Mouse (Mus musculus) embryonic facial prominence, embryonic 11.5 days (tissue): Measurements from ENCODE around the gene Zfp184. TPM values are rescaled to one million over a fixed set of nuclear protein-coding genes. Genes with fewer than 3 reads are reported as not detected.

Experiments
- ATAC-seq: fragments of 200-750 bp; cut with Nextera tagmentation; replicated peaks from 2 replicates; pipeline ENCODE4 v1.8.0; 2017; ENCODE audit warnings: low read depth; ENCODE audit not compliant: insufficient number of reproducible peaks, low FRiP score, low TSS enrichment
- DNase-seq: peaks from one replicate; pipeline ENCODE4 v3.0.0-alpha.2; 2015; ENCODE audit warnings: low spot score
- H3K27ac ChIP-seq: fragments of 300-500 bp; sonication (generic); replicated peaks from 2 replicates; pipeline ENCODE4 v1.5.1; 2014; ENCODE audit warnings: mild to moderate bottlenecking, low read depth, low read length, control low read depth
- H3K27me3 ChIP-seq: fragments of 300-500 bp; sonication (generic); 2 replicates; pipeline ENCODE4 v1.6.1; 2014; ENCODE audit warnings: mild to moderate bottlenecking, low read length, moderate library complexity, mixed read lengths; ENCODE audit not compliant: control insufficient read depth, insufficient read depth
- H3K36me3 ChIP-seq: fragments of 300-500 bp; sonication (generic); replicated peaks from 2 replicates; pipeline ENCODE4 v1.6.1; 2014; ENCODE audit warnings: low read depth, mild to moderate bottlenecking, low read length, moderate library complexity, mixed read lengths; ENCODE audit not compliant: control insufficient read depth, insufficient read depth
- H3K4me1 ChIP-seq: fragments of 300-500 bp; sonication (generic); 2 replicates; pipeline ENCODE4 v1.6.1; 2014; ENCODE audit warnings: low read length, mixed read lengths; ENCODE audit not compliant: control insufficient read depth, insufficient read depth
- H3K4me2 ChIP-seq: fragments of 300-500 bp; sonication (generic); 2 replicates; pipeline ENCODE4 v1.6.1; 2014; ENCODE audit warnings: low read depth, mild to moderate bottlenecking, control low read depth, low read length, moderate library complexity
- H3K4me3 ChIP-seq: fragments of 300-500 bp; sonication (generic); 2 replicates; pipeline ENCODE4 v1.5.1; 2014; ENCODE audit warnings: low read depth, low read length, control low read depth
- H3K9ac ChIP-seq: fragments of 300-500 bp; sonication (generic); replicated peaks from 2 replicates; pipeline ENCODE4 v1.6.1; 2014; ENCODE audit warnings: mild to moderate bottlenecking, control low read depth, low read length
- H3K9me3 ChIP-seq: fragments of 300-500 bp; sonication (generic); replicated peaks from 2 replicates; pipeline ENCODE4 v1.6.1; 2016; ENCODE audit warnings: mild to moderate bottlenecking, low read length, inconsistent platforms, mixed read lengths; ENCODE audit not compliant: control insufficient read depth
- WGBS: fragments of 180-500 bp; shearing (Covaris S2); extraction: QIAGEN DNeasy Blood & Tissue Kit; methylation state at CpG from one replicate; pipeline ENCODE4 v1.1.7; 2014; 5-methylcytosine and 5-hydroxymethylcytosine counted together
- polyA plus RNA-seq: library from polyadenylated mRNA; unstranded; fragments of >200 nt; fragmentation: Nextera tagmentation; extraction: Ambion mirVana; gene quantifications from 2 replicates; pipeline ENCODE4 v1.2.1, GENCODE M21; 2014

The Zfp184 gene
- polyA plus RNA-seq, 1 experiment from 2014 or later: 28.2 TPM

DNA sequence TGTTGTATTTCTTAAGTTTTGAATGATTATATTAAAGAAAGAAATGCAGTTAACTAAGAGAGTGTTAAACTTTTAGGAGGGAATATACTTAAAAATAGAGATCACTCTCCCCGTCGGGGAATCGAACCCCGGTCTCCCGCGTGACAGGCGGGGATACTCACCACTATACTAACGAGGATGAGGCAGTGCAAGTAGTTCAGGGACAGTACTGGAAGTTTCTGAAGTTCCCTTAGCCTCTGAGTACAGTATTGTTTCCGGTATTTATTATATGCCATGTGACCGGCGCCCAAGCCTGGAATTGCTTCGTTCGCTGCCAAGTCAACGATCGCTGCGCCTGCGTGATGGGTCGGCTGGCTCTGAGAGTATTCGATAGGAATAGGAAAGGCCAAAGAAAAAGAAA, 4.7 kb upstream of the Zfp184 start:
- ATAC-seq (peak; percentile 53), DNase-seq (peak; percentile 97)
- Histone ChIP-seq H3K9ac (0 out of 2 replicates have a peak overlapping the region, but pooled peaks have one; percentile 15), H3K4me1 (no peaks in the 10 kb centered on the region), H3K4me3 (peak overlapping the region; percentile 40), H3K27me3 (no peaks in the 10 kb centered on the region), H3K4me2 (peak overlapping the region; percentile 35; the same call in 1 of the 2 replicates), H3K9me3 (no peaks in the 10 kb centered on the region), H3K36me3 (no peaks in the 10 kb centered on the region), H3K27ac (no peak overlapping the region)
- WGBS: under 1% methylated on average over 19 of the region's 19 CpGs

- Histone ChIP-seq H3K27me3 (no peaks in the 10 kb centered on the region), H3K4me3 (peak overlapping the region; percentile 40), H3K36me3 (no peaks in the 10 kb centered on the region), H3K4me2 (peak overlapping the region; percentile 49), H3K27ac (no peak overlapping the region), H3K4me1 (no peaks in the 10 kb centered on the region), H3K9ac (peak overlapping the region; percentile 48; the same call in 1 of the 2 replicates), H3K9me3 (no peaks in the 10 kb centered on the region)
- ATAC-seq (no peak), DNase-seq (peak; percentile 86)
- 0% methylated on average over 16 of the region's 16 CpGs for WGBS
These were observed 4.0 kb upstream of the Zfp184 start for GRCm38 (mm10) chr13:21940811-21941321.

- Histone ChIP-seq H3K27ac (no peak overlapping the region), H3K9ac (no peak overlapping the region), H3K9me3 (no peaks in the 10 kb centered on the region), H3K4me1 (no peaks in the 10 kb centered on the region), H3K4me2 (no peak overlapping the region), H3K36me3 (no peaks in the 10 kb centered on the region), H3K27me3 (no peaks in the 10 kb centered on the region), H3K4me3 (no peak overlapping the region)
- DNase-seq: no peak
- no peak for ATAC-seq
- WGBS: 59% methylated on average over 1 of the region's 1 CpGs
These were observed 1.2 kb upstream of the Zfp184 start for GRCm38 (mm10) chr13:21943644-21944043.

GRCm38 (mm10) chr13:21944592-21944925, 335 bp upstream of the Zfp184 start:
- Histone ChIP-seq H3K4me2 (0 out of 2 replicates have a peak overlapping the region, but pooled peaks have one; percentile 1), H3K4me3 (peak overlapping the region; percentile 74), H3K36me3 (no peaks in the 10 kb centered on the region; the same call in 1 of the 2 replicates), H3K4me1 (no peaks in the 10 kb centered on the region), H3K27me3 (no peaks in the 10 kb centered on the region), H3K27ac (no peak overlapping the region), H3K9ac (peak overlapping the region; percentile 84; the same call in 1 of the 2 replicates), H3K9me3 (no peaks in the 10 kb centered on the region)
- DNase-seq (no peak), ATAC-seq (peak; percentile 68; the same call in 1 of the 2 replicates)
- under 1% methylated on average over 7 of the region's 7 CpGs for WGBS

DNA sequence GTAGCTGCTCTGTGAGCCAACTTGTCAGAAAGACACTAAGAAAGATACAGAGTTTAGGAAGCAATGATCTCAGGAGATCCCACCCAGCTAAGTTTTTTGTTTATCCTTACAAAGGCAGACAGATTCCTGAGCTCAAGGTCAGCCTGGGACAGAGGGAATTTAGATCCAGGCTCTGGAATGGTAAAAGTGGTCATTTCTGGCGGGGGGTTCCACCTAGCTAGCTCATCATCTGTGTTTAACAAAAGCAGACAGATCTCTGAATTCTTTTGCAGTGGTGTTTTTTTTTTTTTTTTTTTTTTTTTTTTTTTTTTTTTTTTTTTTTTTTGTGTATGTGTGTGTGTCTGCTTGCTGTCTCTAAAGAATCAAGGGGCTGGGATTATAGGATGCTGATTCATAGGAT, 24.4 kb downstream of the Zfp184 start:
- no peaks in the 10 kb centered on the region for H3K9me3 ChIP-seq
- H3K4me2 ChIP-seq: no peak overlapping the region
- ATAC-seq (no peak), DNase-seq (no peak)
- WGBS: 59% methylated on average over 1 of the region's 1 CpGs
- H3K27me3 ChIP-seq: no peaks in the 10 kb centered on the region
- H3K36me3 ChIP-seq: no peaks in the 10 kb centered on the region
- no peak overlapping the region for H3K9ac ChIP-seq
- H3K4me3 ChIP-seq: no peak overlapping the region
- H3K27ac ChIP-seq: no peak overlapping the region
- H3K4me1 ChIP-seq: no peaks in the 10 kb centered on the region

DNA sequence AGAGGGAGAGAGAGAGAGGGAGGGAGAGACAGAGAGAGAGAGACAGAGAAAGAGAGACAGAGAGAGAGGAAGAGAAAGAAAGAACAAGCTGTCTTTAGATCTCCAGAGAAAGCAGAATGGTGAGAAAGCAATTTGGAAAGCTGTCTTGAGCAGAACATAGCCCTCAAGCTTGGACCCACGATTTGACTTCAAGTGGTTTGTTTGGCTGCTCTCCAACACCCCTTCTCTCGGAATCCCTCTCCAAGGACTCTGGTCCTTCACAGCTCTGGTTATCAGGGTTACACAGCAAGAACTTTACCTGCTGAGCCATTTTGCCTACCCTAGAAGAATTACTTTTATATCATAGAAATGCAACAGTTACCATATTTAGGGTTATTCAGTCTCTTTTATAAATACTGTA, 24.9 kb downstream of the Zfp184 start:
- 61% methylated on average over 2 of the region's 2 CpGs for WGBS
- Histone ChIP-seq H3K27ac (no peak overlapping the region), H3K9ac (no peak overlapping the region), H3K9me3 (no peaks in the 10 kb centered on the region), H3K27me3 (no peaks in the 10 kb centered on the region), H3K4me2 (no peak overlapping the region), H3K36me3 (no peaks in the 10 kb centered on the region), H3K4me3 (no peak overlapping the region), H3K4me1 (no peaks in the 10 kb centered on the region)
- ATAC-seq (no peak), DNase-seq (no peak)

GRCm38 (mm10) chr13:21971641-21972040, 26.7 kb downstream of the Zfp184 start:
- no peak for DNase-seq
- 33% methylated on average over 3 of the region's 3 CpGs for WGBS
- no peak for ATAC-seq
- Histone ChIP-seq H3K27me3 (no peaks in the 10 kb centered on the region), H3K4me2 (no peak overlapping the region), H3K4me1 (no peaks in the 10 kb centered on the region), H3K36me3 (no peaks in the 10 kb centered on the region), H3K9me3 (no peaks in the 10 kb centered on the region), H3K4me3 (no peak overlapping the region), H3K9ac (no peak overlapping the region), H3K27ac (no peak overlapping the region)

- ATAC-seq: peak; percentile 65
- H3K9me3 ChIP-seq: no peaks in the 10 kb centered on the region
- peaks cover 3% of the 10 kb centered on the region; the same call in 1 of the 2 replicates for H3K27me3 ChIP-seq
- peak; percentile 93 for DNase-seq
- peak overlapping the region; percentile 82 for H3K9ac ChIP-seq
- H3K4me3 ChIP-seq: peak overlapping the region; percentile 55
- H3K4me1 ChIP-seq: no peaks in the 10 kb centered on the region
- 0 out of 2 replicates have a peak overlapping the region, but pooled peaks have one; percentile 59 for H3K27ac ChIP-seq
- 0% methylated on average over 23 of the region's 23 CpGs for WGBS
- no peaks in the 10 kb centered on the region for H3K36me3 ChIP-seq
- peak overlapping the region; percentile 33 for H3K4me2 ChIP-seq
These were observed 29.4 kb downstream of the Zfp184 start for GRCm38 (mm10) chr13:21974221-21974725.
